8 mouse cellular contexts compared by ENCODE assay signal in genomic region chr9:120739953-120740524, GRCm38 (mm10).
DNase-seq lines count a peak whose midpoint lies in the region; ATAC-seq and TF ChIP-seq lines count a peak whose summit lies in the region.
"Had no signal": no experiment of that assay in that cellular context is flagged by ENCODE, and none has a peak within 500 bp of the region (broad histone marks: within the 10 kb centered on the region; RNA-seq: fewer than 3 reads in every experiment).

No protein-coding gene starts in this region.

- H3K27me3 ChIP-seq in liver, embryonic 12.5 days (replicated peaks) = no peaks in the 10 kb centered on the region
- H3K27me3 ChIP-seq in liver, postnatal 0 days (ENCODE audit: insufficient read depth, low read length) = no peaks in the 10 kb centered on the region
- H3K27me3 ChIP-seq in forebrain, embryonic 11.5 days (ENCODE audit: control insufficient read depth, insufficient read depth, low read length) = no peaks in the 10 kb centered on the region
- no peaks in the 10 kb centered on the region for H3K27me3 ChIP-seq in intestine, embryonic 16.5 days (replicated peaks; ENCODE audit: control insufficient read depth, insufficient read depth, low read length)
- H3K27me3 ChIP-seq in neural tube, embryonic 15.5 days (replicated peaks) = no peaks in the 10 kb centered on the region

- no peak for TF ChIP-seq CTCF in liver, postnatal 0 days (IDR thresholded peaks at IDR 0.05; ENCODE audit: low read depth)

- TF ChIP-seq EP300 in liver, postnatal 0 days (IDR thresholded peaks at IDR 0.05; ENCODE audit: low read depth) = no peak

- H3K36me3 ChIP-seq in liver, embryonic 12.5 days = no peaks in the 10 kb centered on the region
- H3K36me3 ChIP-seq in liver, postnatal 0 days (replicated peaks; ENCODE audit: insufficient read depth, low read length) = no peaks in the 10 kb centered on the region
- H3K36me3 ChIP-seq in forebrain, embryonic 11.5 days (ENCODE audit: control insufficient read depth, insufficient read depth, low read length) = no peaks in the 10 kb centered on the region
- H3K36me3 ChIP-seq in intestine, embryonic 16.5 days (ENCODE audit: control insufficient read depth, insufficient read depth, low read length) = no peaks in the 10 kb centered on the region
- H3K36me3 ChIP-seq in neural tube, embryonic 15.5 days = no peaks in the 10 kb centered on the region

- ATAC-seq in liver, embryonic 12.5 days = peak; percentile 49
- no peak for ATAC-seq in liver, postnatal 0 days
- ATAC-seq in forebrain, embryonic 11.5 days (replicated peaks; ENCODE audit: low FRiP score) = no peak
- ATAC-seq in intestine, embryonic 16.5 days = no peak
- ATAC-seq in neural tube, embryonic 15.5 days (ENCODE audit: low FRiP score) = no peak

- WGBS in liver, embryonic 12.5 days (ENCODE audit: insufficient replicate concordance) = 24% methylated on average over 6 of the region's 6 CpGs
- 27% methylated on average over 6 of the region's 6 CpGs for WGBS in liver, postnatal 0 days (ENCODE audit: insufficient replicate concordance)
- WGBS in forebrain, embryonic 11.5 days = 41% methylated on average over 6 of the region's 6 CpGs
- WGBS in intestine, embryonic 16.5 days = 41% methylated on average over 6 of the region's 6 CpGs
- 52% methylated on average over 6 of the region's 6 CpGs for WGBS in neural tube, embryonic 15.5 days

- H3K4me2 ChIP-seq in liver, embryonic 12.5 days = no peak overlapping the region
- no peak overlapping the region for H3K4me2 ChIP-seq in liver, postnatal 0 days (ENCODE audit: low read depth, low read length)
- no peak overlapping the region for H3K4me2 ChIP-seq in forebrain, embryonic 11.5 days (ENCODE audit: low read depth, low read length, severe bottlenecking)
- H3K4me2 ChIP-seq in intestine, embryonic 16.5 days (ENCODE audit: low read depth, low read length) = no peak overlapping the region
- H3K4me2 ChIP-seq in neural tube, embryonic 15.5 days = no peak overlapping the region

- no peak overlapping the region for H3K9ac ChIP-seq in liver, embryonic 12.5 days
- no peak overlapping the region for H3K9ac ChIP-seq in liver, postnatal 0 days (replicated peaks)
- peak overlapping the region; percentile 20 for H3K9ac ChIP-seq in forebrain, embryonic 11.5 days (ENCODE audit: low read length)
- H3K9ac ChIP-seq in intestine, embryonic 16.5 days (ENCODE audit: low read depth, low read length) = 0 out of 2 replicates have a peak overlapping the region, but pooled peaks have one; percentile 0
- no peak overlapping the region for H3K9ac ChIP-seq in neural tube, embryonic 15.5 days (replicated peaks)

- no peaks in the 10 kb centered on the region for H3K9me3 ChIP-seq in liver, embryonic 12.5 days (replicated peaks)
- no peaks in the 10 kb centered on the region for H3K9me3 ChIP-seq in liver, postnatal 0 days (ENCODE audit: low read length)
- H3K9me3 ChIP-seq in forebrain, embryonic 11.5 days (ENCODE audit: control insufficient read depth, low read length) = no peaks in the 10 kb centered on the region
- H3K9me3 ChIP-seq in intestine, embryonic 16.5 days (ENCODE audit: control insufficient read depth, low read length) = no peaks in the 10 kb centered on the region
- H3K9me3 ChIP-seq in neural tube, embryonic 15.5 days (replicated peaks) = no peaks in the 10 kb centered on the region

- H3K27ac ChIP-seq in liver, embryonic 12.5 days = no peak overlapping the region
- no peak overlapping the region for H3K27ac ChIP-seq in liver, postnatal 0 days (ENCODE audit: low read depth)
- H3K27ac ChIP-seq in forebrain, embryonic 11.5 days (ENCODE audit: low read depth, low read length) = 0 out of 2 replicates have a peak overlapping the region, but pooled peaks have one; percentile 1
- H3K27ac ChIP-seq in intestine, embryonic 16.5 days (ENCODE audit: low read length) = peak overlapping the region; percentile 33; the same call in 1 of the 2 replicates
- H3K27ac ChIP-seq in neural tube, embryonic 15.5 days (replicated peaks) = peak overlapping the region; percentile 73

- no peak for DNase-seq in liver, postnatal 0 days
- no peak for DNase-seq in forebrain, embryonic 11.5 days (ENCODE audit: low spot score)
- DNase-seq in embryo, embryonic 9.5 days (ENCODE audit: extremely low spot score) = no peak
- no peak for DNase-seq in frontal cortex, postnatal 25 days (ENCODE audit: low spot score in 2 of 2)
- DNase-seq: cerebellum, adult 11 months had no signal

- H3K4me3 ChIP-seq in liver, embryonic 12.5 days = no peak overlapping the region
- H3K4me3 ChIP-seq in liver, postnatal 0 days (ENCODE audit: low read depth, low read length) = no peak overlapping the region
- H3K4me3 ChIP-seq in forebrain, embryonic 11.5 days (ENCODE audit: low read depth, low read length) = no peak overlapping the region
- H3K4me3 ChIP-seq in intestine, embryonic 16.5 days (ENCODE audit: low read length) = no peak overlapping the region
- H3K4me3 ChIP-seq in neural tube, embryonic 15.5 days (replicated peaks) = no peak overlapping the region

- peaks cover 13% of the 10 kb centered on the region for H3K4me1 ChIP-seq in liver, embryonic 12.5 days
- H3K4me1 ChIP-seq in liver, postnatal 0 days (ENCODE audit: insufficient read depth) = peaks cover 11% of the 10 kb centered on the region
- H3K4me1 ChIP-seq in forebrain, embryonic 11.5 days (replicated peaks; ENCODE audit: control insufficient read depth, insufficient read depth, low read length) = peaks cover 10% of the 10 kb centered on the region; the same call in 1 of the 2 replicates
- peaks cover 27% of the 10 kb centered on the region for H3K4me1 ChIP-seq in intestine, embryonic 16.5 days (ENCODE audit: control insufficient read depth, insufficient read depth, low read length)
- peaks cover 18% of the 10 kb centered on the region for H3K4me1 ChIP-seq in neural tube, embryonic 15.5 days

Comparison
In these comparisons a context has a peak if more than half of its experiments do, and no peak if none do; other contexts are left out.
1. H3K27ac ChIP-seq: peak in forebrain, embryonic 11.5 days (single experiment), intestine, embryonic 16.5 days (single experiment) and neural tube, embryonic 15.5 days (single experiment); none in liver, embryonic 12.5 days (single experiment) and liver, postnatal 0 days (single experiment).
2. H3K9ac ChIP-seq: peak in forebrain, embryonic 11.5 days (single experiment) and intestine, embryonic 16.5 days (single experiment); none in liver, embryonic 12.5 days (single experiment), liver, postnatal 0 days (single experiment) and neural tube, embryonic 15.5 days (single experiment).